Mouse (Mus musculus) cerebellum, postnatal 10 days (tissue): ENCODE results near the gene Cdc16.

Experiments used
- DNase-seq, 2 experiments: peaks; one replicate each; pipeline ENCODE4 v3.0.0; 2021; ENCODE audit warnings: mixed read lengths in 2 of 2

Gene Cdc16

DNA sequence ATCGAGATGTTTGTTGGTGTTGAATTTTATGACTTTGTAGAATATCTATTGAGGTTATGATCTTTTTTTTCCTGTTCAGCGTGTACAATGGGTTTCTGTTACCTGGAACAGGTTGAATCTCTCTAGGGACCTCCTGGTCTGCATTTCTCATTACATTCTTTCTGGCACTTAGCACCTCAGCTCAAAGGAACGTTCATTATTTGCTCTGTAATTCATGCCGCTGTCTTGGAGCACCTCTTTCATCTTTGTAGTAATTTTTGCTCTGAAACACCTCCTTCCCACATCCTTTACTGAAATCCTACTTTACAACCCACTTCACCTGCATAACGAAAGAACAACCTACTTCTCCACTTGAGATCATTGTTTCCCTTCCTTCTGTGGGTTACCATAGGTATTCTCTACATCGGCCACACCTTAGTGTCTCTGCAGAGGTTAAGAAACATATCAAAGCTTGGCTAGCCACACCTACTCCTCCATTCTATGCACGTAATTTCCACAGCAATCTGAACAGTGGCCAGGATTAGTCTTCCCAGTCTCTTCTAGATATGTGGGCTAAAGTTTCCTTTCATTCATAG lies 71.2 kb downstream of the Cdc16 start:
- no peak for DNase-seq
